Mouse (Mus musculus) heart, adult 2 months (tissue): ENCODE data around the gene Prdm11.

Experiments
- EP300 ChIP-seq: fragments of 200-500 bp; IDR thresholded peaks from 2 replicates; pipeline ENCODE4 v1.6.1; 2011; ENCODE audit warnings: low read depth, low read length, control low read depth; ENCODE audit not compliant: insufficient read depth
- POLR2A ChIP-seq: fragments of 200-500 bp; IDR thresholded peaks from 2 replicates; pipeline ENCODE4 v1.6.1; 2011; ENCODE audit warnings: mild to moderate bottlenecking, low read depth, low read length, control low read depth; ENCODE audit not compliant: insufficient read depth

GRCm38 (mm10) chr2:93024431-93024830 lies 21.5 kb downstream of the Prdm11 start:
- TF ChIP-seq POLR2A (no peak), EP300 (no peak)
